Mouse (Mus musculus): Measurements from ENCODE around the gene Bbs7. TPM values are rescaled to one million over a fixed set of nuclear protein-coding genes. Genes with fewer than 3 reads are reported as not detected.

Bbs7 gene
- total RNA-seq, 2 experiments from 2014 or later: 4.3 to 5.4 TPM

DNA sequence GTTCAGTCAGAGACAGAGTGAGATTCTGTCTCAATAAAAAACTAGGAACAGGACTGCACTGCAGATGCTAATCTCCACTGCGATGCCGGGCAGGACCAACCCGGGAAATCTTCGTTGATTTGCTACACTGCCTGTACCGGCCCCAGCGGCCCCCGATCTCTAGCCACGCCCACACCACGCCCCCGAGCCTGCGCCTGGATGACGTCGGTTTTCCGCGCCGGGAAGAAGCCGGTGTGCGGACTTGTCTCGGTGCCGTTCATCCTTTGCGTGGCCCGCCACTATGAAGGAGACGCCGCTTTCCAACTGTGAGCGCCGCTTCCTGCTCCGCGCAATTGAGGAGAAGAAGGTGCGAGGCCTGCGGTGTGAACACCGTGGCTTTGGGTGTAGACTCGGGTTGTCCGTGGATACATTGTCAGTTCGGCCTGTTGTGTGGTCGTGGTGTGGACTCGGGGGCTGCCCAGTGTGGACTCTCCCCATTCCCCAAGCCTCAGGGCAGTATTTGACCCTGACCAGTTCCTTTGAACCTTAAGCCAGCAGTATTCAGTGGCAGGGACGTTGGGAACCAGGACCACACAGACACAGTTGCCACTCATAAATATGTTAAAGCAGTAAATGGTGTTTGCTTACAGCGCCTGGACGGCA is 60.8 kb downstream of the Bbs7 start, which contains the start of gene Exosc9:
TSS of gene Exosc9 (plus strand) at position 201 of the 642 bp plus-strand sequence.
- peak; percentile 97 for ATAC-seq (replicated peaks; ENCODE audit: poor library complexity, severe bottlenecking)

DNA sequence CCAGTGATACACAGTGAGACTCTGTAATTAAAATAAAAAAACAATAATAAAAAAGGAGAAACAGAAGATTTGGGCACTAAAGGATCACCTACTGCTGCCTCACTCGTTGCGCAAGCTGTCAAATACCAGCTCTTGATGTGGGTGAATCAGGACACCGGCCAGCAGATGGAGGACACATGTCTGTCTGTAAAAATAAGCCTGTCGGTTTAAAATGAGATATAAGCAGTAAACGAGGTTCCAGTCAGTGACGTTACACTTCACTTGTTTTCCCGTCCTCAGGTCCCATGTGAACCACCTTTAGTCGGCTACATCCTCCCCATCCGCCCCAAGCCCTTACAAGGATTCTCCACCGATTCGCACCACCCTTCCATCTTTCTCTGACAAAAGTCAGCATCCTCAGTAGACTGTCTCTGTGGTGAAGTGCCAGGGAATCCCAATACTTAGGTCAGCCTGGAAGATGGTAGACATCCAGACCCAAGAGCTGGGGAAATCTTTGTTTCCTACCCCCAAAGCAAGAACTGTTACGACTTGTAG is 61.4 kb downstream of the Bbs7 start:
- peak; percentile 57 for ATAC-seq (replicated peaks; ENCODE audit: poor library complexity, severe bottlenecking)

DNA sequence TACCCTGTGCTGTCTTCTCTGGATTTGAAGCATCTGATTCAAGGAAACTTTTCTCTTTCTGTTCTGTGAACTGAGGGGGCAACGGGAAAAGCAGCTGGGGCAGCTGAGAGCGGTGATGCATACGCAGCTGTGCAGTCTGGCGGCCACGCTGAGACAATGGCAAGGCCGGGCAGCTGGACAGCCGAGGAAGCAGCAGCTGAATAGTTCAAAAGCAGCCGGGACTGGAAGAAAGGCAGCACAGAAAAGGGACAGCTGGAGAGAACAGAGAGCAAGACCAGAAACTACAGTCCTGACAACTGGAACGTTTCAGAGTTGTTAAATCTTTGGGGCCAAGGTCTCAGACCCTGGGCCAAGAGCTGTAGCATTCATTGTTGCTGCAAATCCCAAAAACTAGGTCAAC is 61.9 kb downstream of the Bbs7 start:
- no peak for ATAC-seq (replicated peaks; ENCODE audit: poor library complexity, severe bottlenecking)

DNA sequence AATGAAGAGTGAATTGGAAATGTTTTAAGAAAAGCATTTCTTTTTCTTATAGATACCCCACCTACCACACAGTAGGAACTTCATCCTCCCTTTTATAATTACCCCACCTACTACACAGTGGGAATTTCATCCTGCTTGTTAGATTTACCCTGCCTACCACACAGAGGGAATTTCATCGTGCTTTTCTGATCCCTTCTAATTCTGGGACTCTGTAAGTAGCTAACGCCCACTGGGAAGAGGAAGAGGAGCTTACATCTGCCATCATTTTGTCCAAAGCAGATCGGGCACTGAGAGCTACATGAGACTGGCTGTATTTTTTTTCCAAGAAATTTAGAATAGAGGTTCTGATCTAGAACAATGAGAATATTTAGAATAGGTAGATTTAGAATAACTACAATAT is 68.3 kb downstream of the Bbs7 start:
- no peak for ATAC-seq (replicated peaks; ENCODE audit: poor library complexity, severe bottlenecking)

DNA sequence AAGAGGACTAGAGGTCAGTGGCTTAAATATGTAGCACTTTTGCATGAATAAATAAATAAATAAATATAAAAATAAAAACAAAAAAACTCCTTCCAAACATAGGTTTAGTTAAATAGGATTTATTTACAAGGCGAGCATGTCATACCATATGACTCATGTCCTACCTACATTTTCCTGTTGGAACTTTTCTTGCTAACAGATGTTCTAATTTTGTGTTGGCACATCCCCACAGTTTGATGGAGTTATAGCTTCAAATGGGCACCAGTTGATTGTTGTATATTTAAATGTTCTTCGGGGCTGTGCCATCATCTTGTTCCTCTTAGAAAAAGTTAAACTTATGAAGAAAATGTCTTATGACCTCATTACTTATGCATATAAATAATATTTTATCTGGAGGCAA is 71.9 kb downstream of the Bbs7 start:
- no peak for ATAC-seq (replicated peaks; ENCODE audit: poor library complexity, severe bottlenecking)

DNA sequence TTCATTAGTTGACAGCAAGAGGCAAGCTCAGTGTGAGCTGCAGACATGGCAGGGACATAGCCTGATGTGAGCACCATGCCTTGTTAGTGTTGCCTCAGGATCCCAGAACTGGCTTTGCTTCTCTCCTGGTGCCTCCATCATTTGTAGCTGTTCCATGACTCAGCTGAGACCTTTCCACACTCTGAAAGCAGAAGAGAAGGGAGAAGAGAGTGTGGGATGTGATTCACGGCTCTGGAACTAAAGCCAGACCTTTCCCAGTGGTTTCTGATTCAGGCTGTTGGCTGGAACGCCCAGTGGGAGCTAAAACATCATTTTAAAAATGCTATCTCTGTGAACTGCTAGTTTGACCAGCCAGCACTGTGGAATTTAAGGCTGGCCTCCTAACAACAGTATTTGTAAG is 72.5 kb downstream of the Bbs7 start:
- ATAC-seq (replicated peaks; ENCODE audit: poor library complexity, severe bottlenecking): no peak

DNA sequence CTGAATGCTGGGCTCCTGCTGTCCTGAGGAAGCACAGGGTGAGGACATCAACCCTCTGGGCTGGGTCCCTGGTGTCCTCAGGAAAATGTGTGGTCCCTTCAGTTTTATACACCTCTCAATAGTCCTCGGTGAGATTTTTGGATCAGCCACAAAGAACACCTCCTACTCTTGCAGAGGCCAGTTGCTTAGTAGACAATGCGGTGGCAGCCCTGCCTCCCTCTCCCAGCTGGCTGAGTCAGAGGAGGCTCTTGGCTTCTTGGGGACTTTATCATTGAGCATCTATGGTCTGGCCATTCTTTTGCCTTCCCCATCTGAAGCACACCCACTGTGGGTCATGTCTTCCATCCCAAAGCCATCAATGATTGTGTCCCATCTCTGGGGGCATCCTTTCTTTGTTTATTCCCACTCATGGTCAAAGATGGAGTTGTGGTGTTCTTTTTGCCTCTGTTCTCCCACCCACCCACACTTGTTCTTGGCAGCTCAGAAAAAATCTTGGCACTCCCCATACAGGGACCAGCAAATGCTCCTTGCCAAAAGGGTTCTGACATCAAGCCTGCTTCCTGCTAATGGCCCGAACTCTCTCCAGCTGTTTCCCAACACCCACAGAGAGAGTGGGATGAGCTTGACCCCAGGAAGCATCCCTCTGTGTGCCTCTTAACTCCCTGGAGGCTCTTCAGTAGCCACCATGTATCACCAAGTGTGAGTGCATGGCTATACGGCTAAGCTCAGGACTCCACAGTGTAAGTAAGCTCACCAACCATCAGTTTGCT is 75.4 kb downstream of the Bbs7 start:
- no peak for ATAC-seq (replicated peaks; ENCODE audit: poor library complexity, severe bottlenecking)

DNA sequence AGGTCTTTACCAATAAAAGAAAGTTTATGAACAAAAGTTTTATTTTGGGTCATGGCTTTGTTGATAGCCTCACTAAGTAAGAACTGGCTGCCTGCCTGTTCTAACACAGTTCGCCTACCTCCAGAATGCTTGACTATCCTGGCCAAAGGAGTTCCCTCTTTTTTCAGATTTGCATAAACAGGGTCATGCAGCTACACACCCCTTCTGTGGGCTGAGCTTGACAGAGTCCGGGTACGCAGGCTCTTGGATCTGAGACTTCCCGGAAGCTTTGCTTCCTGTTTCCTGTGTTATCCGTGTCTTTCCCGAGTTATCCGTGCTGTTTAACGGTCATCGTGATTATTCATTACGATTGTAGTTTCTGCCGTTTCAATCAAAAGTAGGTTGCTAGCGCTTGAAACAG is 77.2 kb downstream of the Bbs7 start:
- ATAC-seq (replicated peaks; ENCODE audit: poor library complexity, severe bottlenecking): peak; percentile 48; the same call in 1 of the 2 replicates

DNA sequence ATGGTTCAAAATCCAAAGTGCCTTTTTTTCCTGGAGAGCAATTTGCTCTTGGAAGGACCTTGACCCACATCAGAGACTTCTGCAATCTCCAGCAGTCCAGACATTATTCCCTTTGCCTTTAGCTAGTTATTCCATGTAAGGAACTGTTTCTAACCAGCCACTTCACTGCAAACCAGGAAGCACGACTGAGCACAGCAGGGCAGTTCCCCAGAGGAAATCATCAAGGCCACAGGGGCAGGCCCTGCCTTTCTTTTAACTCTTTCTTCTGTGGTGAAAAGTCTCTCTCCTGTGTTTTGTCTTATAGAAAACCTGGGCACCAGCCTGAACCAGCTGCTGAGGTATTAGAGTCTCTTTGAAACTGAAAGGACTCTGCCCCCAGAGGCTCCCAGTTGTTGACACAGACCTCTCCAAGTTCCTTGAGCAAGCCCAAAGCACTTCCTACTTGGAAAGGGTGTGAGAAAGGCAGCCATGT is 80.0 kb downstream of the Bbs7 start:
- peak; percentile 61 for ATAC-seq (replicated peaks; ENCODE audit: poor library complexity, severe bottlenecking)

DNA sequence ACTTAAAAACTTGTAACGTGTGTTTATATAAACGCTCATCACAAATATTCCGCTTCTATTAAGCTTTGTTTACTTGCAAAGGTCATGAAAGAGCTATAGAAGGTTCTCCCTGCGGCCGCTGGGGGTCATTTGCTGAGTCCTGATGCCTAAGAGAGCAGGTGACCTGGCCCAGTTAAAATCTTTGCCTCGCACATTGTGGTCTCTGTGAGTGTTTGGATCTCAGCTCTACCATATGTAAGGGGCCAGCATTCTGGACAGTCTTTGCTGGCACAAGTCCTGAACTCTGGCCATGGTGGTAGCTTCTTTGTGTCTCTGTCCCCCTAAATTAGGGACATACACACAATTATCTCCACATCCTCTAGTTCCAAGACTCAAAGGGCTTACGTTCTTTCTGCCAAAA is 80.5 kb downstream of the Bbs7 start:
- ATAC-seq (replicated peaks; ENCODE audit: poor library complexity, severe bottlenecking): no peak

DNA sequence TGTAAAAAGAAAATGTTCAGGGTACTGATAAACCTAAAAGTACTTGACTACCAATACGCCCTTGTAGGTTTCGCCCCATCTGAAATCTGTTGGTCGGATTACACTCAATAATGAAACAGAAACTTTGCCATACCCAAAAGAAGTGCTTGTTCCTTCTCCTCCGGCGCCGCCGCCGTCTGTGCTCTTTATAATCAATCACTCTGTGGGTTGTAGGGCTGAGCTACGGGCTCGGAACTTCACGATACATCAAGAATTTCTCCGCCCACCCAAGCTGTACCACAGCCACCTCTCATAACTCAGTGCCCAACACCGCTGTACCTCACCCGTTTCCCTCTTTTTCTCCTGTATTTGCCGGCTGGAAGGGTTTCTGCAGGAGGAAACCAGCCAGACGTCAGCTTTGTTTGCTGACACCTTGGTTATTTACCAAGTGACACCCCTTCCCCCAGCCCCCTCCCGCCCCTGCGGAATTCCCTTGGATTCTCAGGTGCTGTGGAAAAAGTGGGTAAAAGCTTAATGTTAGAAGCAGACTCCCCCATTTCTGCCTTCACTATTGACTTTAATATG is 81.2 kb downstream of the Bbs7 start:
- peak; percentile 61 for ATAC-seq (replicated peaks; ENCODE audit: poor library complexity, severe bottlenecking)

DNA sequence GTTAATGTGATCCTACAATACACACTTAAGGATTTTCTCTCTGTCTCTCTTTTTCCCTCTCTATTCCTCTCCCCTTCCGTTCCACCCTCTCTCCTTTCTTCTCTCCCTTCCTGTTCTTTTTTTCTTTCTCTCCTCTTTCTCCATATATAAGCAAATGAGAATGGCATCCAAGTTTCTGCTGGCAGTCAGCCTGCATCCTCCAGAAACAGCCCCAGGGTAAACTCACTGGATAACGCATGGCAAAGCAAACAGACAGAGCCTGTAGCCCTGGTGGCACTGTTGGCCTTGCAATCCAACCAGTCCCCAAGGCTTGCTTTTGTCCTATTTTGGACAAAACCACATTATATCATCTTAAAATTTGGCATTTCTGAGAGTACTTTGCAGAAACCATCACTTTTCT is 82.0 kb downstream of the Bbs7 start:
- no peak for ATAC-seq (replicated peaks; ENCODE audit: poor library complexity, severe bottlenecking)

DNA sequence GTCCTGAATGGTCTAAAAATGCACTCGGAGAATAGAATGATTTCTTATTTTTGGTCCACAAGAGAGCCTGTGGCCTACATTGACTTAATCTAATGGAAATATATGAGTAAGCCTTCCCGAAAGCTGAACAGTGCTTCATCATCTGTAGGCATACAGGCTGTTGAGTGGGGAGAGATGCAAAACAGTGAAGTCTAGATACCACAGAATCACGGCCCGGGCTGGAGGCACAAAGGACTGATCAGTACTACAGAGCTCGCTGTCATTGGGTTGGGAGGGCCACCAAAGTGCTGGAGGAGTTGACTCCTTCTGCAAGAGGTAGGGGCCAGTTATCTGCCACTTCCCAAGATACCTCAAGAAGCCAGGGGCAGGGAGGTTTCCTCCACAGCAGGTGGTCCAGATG is 82.5 kb downstream of the Bbs7 start:
- no peak for ATAC-seq (replicated peaks; ENCODE audit: poor library complexity, severe bottlenecking)

DNA sequence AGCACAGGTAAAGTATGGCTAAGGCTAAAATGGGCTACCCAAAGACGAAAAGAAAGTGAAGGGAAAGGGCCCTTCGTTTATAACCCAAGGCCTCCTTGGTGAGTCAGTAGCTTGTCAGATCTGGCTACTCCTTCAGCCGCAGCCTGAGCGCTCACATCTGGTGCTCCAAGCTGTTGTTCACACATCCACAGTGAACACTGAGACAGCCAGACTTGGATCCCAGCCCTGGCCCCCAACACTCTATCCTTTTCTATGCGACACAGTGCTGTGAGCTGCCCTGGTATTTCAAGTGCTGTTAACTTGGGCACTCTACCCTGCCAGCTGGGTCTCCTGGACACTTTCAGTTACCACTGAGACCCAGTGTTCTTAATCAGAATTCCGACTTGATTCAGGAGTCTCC is 82.9 kb downstream of the Bbs7 start:
- ATAC-seq (replicated peaks; ENCODE audit: poor library complexity, severe bottlenecking): no peak

DNA sequence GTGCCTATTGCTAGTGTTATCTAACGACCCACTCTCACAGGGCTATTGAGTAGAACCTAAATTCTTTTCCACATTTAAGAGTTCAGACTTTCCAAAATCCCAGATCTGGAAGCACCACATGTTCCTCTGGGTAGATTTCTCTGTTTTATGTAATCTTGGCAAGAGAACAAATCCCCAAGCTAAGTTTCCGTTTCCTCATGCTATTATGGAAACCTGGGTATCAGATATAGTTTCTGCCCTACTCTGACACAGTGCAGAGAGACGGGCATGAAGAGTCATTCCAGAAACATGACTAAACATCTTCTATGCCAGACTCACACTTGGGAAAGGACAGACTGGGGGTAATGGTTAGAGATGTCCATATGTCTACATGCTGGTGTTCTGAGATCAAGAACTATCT is 88.8 kb downstream of the Bbs7 start:
- ATAC-seq (replicated peaks; ENCODE audit: poor library complexity, severe bottlenecking): no peak

Other genes with a start within 250 kb of the Bbs7 start
- 125 TPM in 2 replicates for gene Anxa5, start 137.6 kb downstream of the Bbs7 start, total RNA-seq (2014; fragmentation: Nextera tagmentation)
- gene Anxa5, start 137.6 kb downstream of the Bbs7 start, total RNA-seq (2017): 79.4 and 102 TPM in 2 replicates
- gene 1810062G17Rik, start 137.5 kb downstream of the Bbs7 start, total RNA-seq (2014; fragmentation: Nextera tagmentation): 1.7 TPM in 1 of 2 replicates, not detected in the other
- 2.4 TPM in 1 of 2 replicates, not detected in the other for gene 1810062G17Rik, start 137.5 kb downstream of the Bbs7 start, total RNA-seq (2017)
- gene Gm11549, start 91.7 kb downstream of the Bbs7 start, total RNA-seq (2014; fragmentation: Nextera tagmentation): not detected in 2 replicates
- gene Gm11549, start 91.7 kb downstream of the Bbs7 start, total RNA-seq (2017): not detected in 2 replicates
- gene Exosc9, start 60.9 kb downstream of the Bbs7 start, total RNA-seq (2014; fragmentation: Nextera tagmentation): 65.5 and 69.0 TPM in 2 replicates
- gene Exosc9, start 60.9 kb downstream of the Bbs7 start, total RNA-seq (2017): 118 and 150 TPM in 2 replicates
- 72.6 and 87.7 TPM in 2 replicates for gene Ccna2, start 41.3 kb downstream of the Bbs7 start, total RNA-seq (2014; fragmentation: Nextera tagmentation)
- gene Ccna2, start 41.3 kb downstream of the Bbs7 start, total RNA-seq (2017): 189 and 192 TPM in 2 replicates
- not detected in 2 replicates for gene Trpc3, start 76.7 kb upstream of the Bbs7 start, total RNA-seq (2014; fragmentation: Nextera tagmentation)
- gene Trpc3, start 76.7 kb upstream of the Bbs7 start, total RNA-seq (2017): not detected in 2 replicates
- gene 4932438A13Rik, start 249.6 kb upstream of the Bbs7 start, total RNA-seq (2014; fragmentation: Nextera tagmentation): 73.5 and 74.2 TPM in 2 replicates
- 38.2 and 43.3 TPM in 2 replicates for gene 4932438A13Rik, start 249.6 kb upstream of the Bbs7 start, total RNA-seq (2017)

Measured in granulocyte monocyte progenitor cell, adult 5-6 weeks (primary cell).